Mouse (Mus musculus) forebrain, embryonic 13.5 days (tissue): ENCODE results near the gene Parp11. TPM values are rescaled to one million over a fixed set of nuclear protein-coding genes. Genes with fewer than 3 reads are reported as not detected.

Source experiments
- ATAC-seq: fragments of 200-750 bp; cut with Nextera tagmentation; 2 replicates; pipeline ENCODE4 v1.8.0; 2017
- H3K27ac ChIP-seq: fragments of 300-500 bp; sonication (generic); 2 replicates; pipeline ENCODE4 v1.5.1; 2015; ENCODE audit warnings: inconsistent platforms, mild to moderate bottlenecking, moderate library complexity
- H3K27me3 ChIP-seq: fragments of 300-500 bp; sonication (generic); 2 replicates; pipeline ENCODE4 v1.6.1; 2015; ENCODE audit warnings: mild to moderate bottlenecking, inconsistent platforms
- H3K36me3 ChIP-seq: fragments of 300-500 bp; sonication (generic); 2 replicates; pipeline ENCODE4 v1.6.1; 2015; ENCODE audit warnings: mild to moderate bottlenecking, inconsistent platforms; ENCODE audit not compliant: poor library complexity, severe bottlenecking
- H3K4me1 ChIP-seq: fragments of 300-500 bp; sonication (generic); 2 replicates; pipeline ENCODE4 v1.6.1; 2015; ENCODE audit warnings: inconsistent platforms
- H3K4me2 ChIP-seq: fragments of 300-500 bp; sonication (generic); 2 replicates; pipeline ENCODE4 v1.6.1; 2015; ENCODE audit warnings: inconsistent platforms, mild to moderate bottlenecking, moderate library complexity
- H3K4me3 ChIP-seq: fragments of 300-500 bp; sonication (generic); 2 replicates; pipeline ENCODE4 v1.5.1; 2015; ENCODE audit warnings: mild to moderate bottlenecking, inconsistent platforms
- H3K9ac ChIP-seq: fragments of 300-500 bp; sonication (generic); 2 replicates; pipeline ENCODE4 v1.6.1; 2015; ENCODE audit warnings: mild to moderate bottlenecking, inconsistent platforms
- H3K9me3 ChIP-seq: fragments of 300-500 bp; sonication (generic); replicated peaks from 2 replicates; pipeline ENCODE4 v1.6.1; 2016; ENCODE audit warnings: inconsistent platforms
- WGBS: fragments of 180-500 bp; shearing (Covaris S2); methylation state at CpG from one replicate; pipeline ENCODE4 v1.1.7; 2015; 5-methylcytosine and 5-hydroxymethylcytosine counted together
- polyA plus RNA-seq: library from polyadenylated mRNA; unstranded; fragments of >200 nt; fragmentation: Nextera tagmentation; extraction: Ambion mirVana; gene quantifications from 2 replicates; pipeline ENCODE4 v1.2.1, GENCODE M21; 2015

Gene Parp11
- polyA plus RNA-seq, 1 experiment from 2014 or later, result 74.4 TPM

- 0 out of 2 replicates have a peak, but pooled peaks cover 8% of the 10 kb centered on the region for H3K4me1 ChIP-seq
- H3K27ac ChIP-seq, result no peak overlapping the region; the same call in 1 of the 2 replicates
- H3K4me3 ChIP-seq, result no peak overlapping the region
- no peak overlapping the region for H3K9ac ChIP-seq
- H3K4me2 ChIP-seq, result no peak overlapping the region
- no peak for ATAC-seq
- H3K9me3 ChIP-seq, result no peaks in the 10 kb centered on the region
- WGBS, result 81% methylated on average over 8 of the region's 8 CpGs
- H3K36me3 ChIP-seq, result peaks cover 61% of the 10 kb centered on the region
- H3K27me3 ChIP-seq, result no peaks in the 10 kb centered on the region
Measured at GRCm38 (mm10) chr6:127473961-127474360, 27.3 kb downstream of the Parp11 start.

- Histone ChIP-seq H3K4me3 (no peak overlapping the region), H3K9ac (no peak overlapping the region), H3K4me2 (no peak overlapping the region), H3K27ac (peak overlapping the region; percentile 32; the same call in 1 of the 2 replicates), H3K9me3 (no peaks in the 10 kb centered on the region), H3K27me3 (no peaks in the 10 kb centered on the region), H3K36me3 (peaks cover 63% of the 10 kb centered on the region), H3K4me1 (0 out of 2 replicates have a peak, but pooled peaks cover 8% of the 10 kb centered on the region)
- no peak for ATAC-seq
- 19% methylated on average over 3 of the region's 3 CpGs for WGBS
Measured at GRCm38 (mm10) chr6:127475231-127475630, 28.6 kb downstream of the Parp11 start.

GRCm38 (mm10) chr6:127491046-127491445 lies 44.4 kb downstream of the Parp11 start:
- ATAC-seq, result no peak
- Histone ChIP-seq H3K36me3 (peaks cover 46% of the 10 kb centered on the region), H3K9me3 (no peaks in the 10 kb centered on the region; the same call in 1 of the 2 replicates), H3K4me1 (peaks cover 22% of the 10 kb centered on the region), H3K27ac (no peak overlapping the region), H3K4me2 (no peak overlapping the region), H3K4me3 (no peak overlapping the region), H3K27me3 (no peaks in the 10 kb centered on the region), H3K9ac (no peak overlapping the region)
- 94% methylated on average over 6 of the region's 6 CpGs for WGBS

GRCm38 (mm10) chr6:127492561-127492960 lies 45.9 kb downstream of the Parp11 start:
- no peak overlapping the region for H3K4me2 ChIP-seq
- H3K9me3 ChIP-seq, result no peaks in the 10 kb centered on the region
- H3K27ac ChIP-seq, result no peak overlapping the region
- H3K27me3 ChIP-seq, result no peaks in the 10 kb centered on the region
- 79% methylated on average over 4 of the region's 4 CpGs for WGBS
- ATAC-seq, result no peak
- H3K4me3 ChIP-seq, result no peak overlapping the region
- H3K4me1 ChIP-seq, result peaks cover 31% of the 10 kb centered on the region
- peaks cover 36% of the 10 kb centered on the region for H3K36me3 ChIP-seq
- H3K9ac ChIP-seq, result no peak overlapping the region

GRCm38 (mm10) chr6:127493750-127494149 lies 47.1 kb downstream of the Parp11 start:
- H3K9ac ChIP-seq, result no peak overlapping the region
- no peaks in the 10 kb centered on the region for H3K27me3 ChIP-seq
- ATAC-seq, result no peak
- H3K36me3 ChIP-seq, result peaks cover 34% of the 10 kb centered on the region
- no peaks in the 10 kb centered on the region for H3K9me3 ChIP-seq
- 61% methylated on average over 13 of the region's 13 CpGs for WGBS
- no peak overlapping the region for H3K4me3 ChIP-seq
- H3K27ac ChIP-seq, result no peak overlapping the region
- H3K4me1 ChIP-seq, result peaks cover 31% of the 10 kb centered on the region
- no peak overlapping the region for H3K4me2 ChIP-seq

GRCm38 (mm10) chr6:127494357-127494756 lies 47.7 kb downstream of the Parp11 start:
- Histone ChIP-seq H3K9me3 (no peaks in the 10 kb centered on the region), H3K36me3 (peaks cover 38% of the 10 kb centered on the region), H3K4me3 (no peak overlapping the region), H3K4me1 (peaks cover 31% of the 10 kb centered on the region), H3K27ac (no peak overlapping the region), H3K27me3 (no peaks in the 10 kb centered on the region), H3K9ac (no peak overlapping the region), H3K4me2 (no peak overlapping the region)
- 92% methylated on average over 9 of the region's 9 CpGs for whole genome bisulfite sequencing
- no peak for ATAC-seq

GRCm38 (mm10) chr6:127495251-127495650 lies 48.6 kb downstream of the Parp11 start:
- H3K27me3 ChIP-seq, result no peaks in the 10 kb centered on the region
- ATAC-seq, result no peak
- H3K36me3 ChIP-seq, result peaks cover 33% of the 10 kb centered on the region
- no peak overlapping the region for H3K4me3 ChIP-seq
- H3K9ac ChIP-seq, result 0 out of 2 replicates have a peak overlapping the region, but pooled peaks have one; percentile 3
- peaks cover 31% of the 10 kb centered on the region for H3K4me1 ChIP-seq
- 80% methylated on average over 2 of the region's 2 CpGs for WGBS
- peak overlapping the region; percentile 42; the same call in 1 of the 2 replicates for H3K27ac ChIP-seq
- no peaks in the 10 kb centered on the region for H3K9me3 ChIP-seq
- H3K4me2 ChIP-seq, result no peak overlapping the region

GRCm38 (mm10) chr6:127495876-127496275 lies 49.2 kb downstream of the Parp11 start:
- no peaks in the 10 kb centered on the region for H3K27me3 ChIP-seq
- no peak overlapping the region for H3K4me2 ChIP-seq
- WGBS, result 5% methylated on average over 6 of the region's 6 CpGs
- ATAC-seq, result peak; percentile 30; the same call in 1 of the 2 replicates
- 0 out of 2 replicates have a peak overlapping the region, but pooled peaks have one; percentile 3 for H3K9ac ChIP-seq
- no peaks in the 10 kb centered on the region for H3K9me3 ChIP-seq
- peaks cover 31% of the 10 kb centered on the region for H3K4me1 ChIP-seq
- peaks cover 26% of the 10 kb centered on the region for H3K36me3 ChIP-seq
- H3K27ac ChIP-seq, result 0 out of 2 replicates have a peak overlapping the region, but pooled peaks have one; percentile 42
- no peak overlapping the region for H3K4me3 ChIP-seq

- no peaks in the 10 kb centered on the region for H3K9me3 ChIP-seq
- WGBS, result 80% methylated on average over 18 of the region's 18 CpGs
- no peak for ATAC-seq
Measured at GRCm38 (mm10) chr6:127496841-127497656, 50.4 kb downstream of the Parp11 start.

GRCm38 (mm10) chr6:127500119-127500518 lies 53.5 kb downstream of the Parp11 start:
- H3K9ac ChIP-seq, result no peak overlapping the region
- H3K36me3 ChIP-seq, result 0 out of 2 replicates have a peak, but pooled peaks cover 4% of the 10 kb centered on the region
- H3K27me3 ChIP-seq, result no peaks in the 10 kb centered on the region
- no peaks in the 10 kb centered on the region for H3K9me3 ChIP-seq
- H3K27ac ChIP-seq, result no peak overlapping the region
- ATAC-seq, result no peak
- peaks cover 17% of the 10 kb centered on the region for H3K4me1 ChIP-seq
- 78% methylated on average over 9 of the region's 9 CpGs for WGBS
- no peak overlapping the region for H3K4me3 ChIP-seq
- no peak overlapping the region for H3K4me2 ChIP-seq

More at GRCm38 (mm10) chr6:127496841-127497656, 50.4 kb downstream of the Parp11 start:
- Histone ChIP-seq H3K27ac (no peak overlapping the region), H3K4me2 (no peak overlapping the region), H3K4me1 (peaks cover 31% of the 10 kb centered on the region), H3K9ac (no peak overlapping the region), H3K27me3 (no peaks in the 10 kb centered on the region), H3K36me3 (peaks cover 15% of the 10 kb centered on the region), H3K4me3 (no peak overlapping the region)

GRCm38 (mm10) chr6:127500806-127501205 lies 54.2 kb downstream of the Parp11 start:
- WGBS, result 88% methylated on average over 3 of the region's 3 CpGs
- H3K4me3 ChIP-seq, result no peak overlapping the region
- no peak overlapping the region for H3K4me2 ChIP-seq
- no peak overlapping the region for H3K9ac ChIP-seq
- H3K27me3 ChIP-seq, result no peaks in the 10 kb centered on the region
- 0 out of 2 replicates have a peak, but pooled peaks cover 4% of the 10 kb centered on the region for H3K36me3 ChIP-seq
- no peak for ATAC-seq
- no peak overlapping the region for H3K27ac ChIP-seq
- H3K9me3 ChIP-seq, result no peaks in the 10 kb centered on the region
- peaks cover 11% of the 10 kb centered on the region for H3K4me1 ChIP-seq

- Histone ChIP-seq H3K27ac (no peak overlapping the region), H3K36me3 (0 out of 2 replicates have a peak, but pooled peaks cover 4% of the 10 kb centered on the region), H3K4me2 (no peak overlapping the region), H3K9ac (no peak overlapping the region), H3K27me3 (no peaks in the 10 kb centered on the region), H3K9me3 (no peaks in the 10 kb centered on the region), H3K4me3 (no peak overlapping the region), H3K4me1 (no peaks in the 10 kb centered on the region)
- ATAC-seq, result no peak; the same call in 1 of the 2 replicates
- WGBS, result 59% methylated on average over 3 of the region's 3 CpGs
Measured at GRCm38 (mm10) chr6:127502530-127502929, 55.9 kb downstream of the Parp11 start.
